Mouse (Mus musculus) right cerebral cortex, adult 2 months (tissue): ENCODE results near the gene Stx16.
A peak's percentile ranks its signal among the peaks of the same experiment; 100 is the strongest.

Source experiments
- DNase-seq, 2 experiments: peaks; one replicate each; pipeline ENCODE4 v3.0.0; 2021 to 2022; ENCODE audit warnings: low spot score in 2 of 2

Stx16 gene

DNA sequence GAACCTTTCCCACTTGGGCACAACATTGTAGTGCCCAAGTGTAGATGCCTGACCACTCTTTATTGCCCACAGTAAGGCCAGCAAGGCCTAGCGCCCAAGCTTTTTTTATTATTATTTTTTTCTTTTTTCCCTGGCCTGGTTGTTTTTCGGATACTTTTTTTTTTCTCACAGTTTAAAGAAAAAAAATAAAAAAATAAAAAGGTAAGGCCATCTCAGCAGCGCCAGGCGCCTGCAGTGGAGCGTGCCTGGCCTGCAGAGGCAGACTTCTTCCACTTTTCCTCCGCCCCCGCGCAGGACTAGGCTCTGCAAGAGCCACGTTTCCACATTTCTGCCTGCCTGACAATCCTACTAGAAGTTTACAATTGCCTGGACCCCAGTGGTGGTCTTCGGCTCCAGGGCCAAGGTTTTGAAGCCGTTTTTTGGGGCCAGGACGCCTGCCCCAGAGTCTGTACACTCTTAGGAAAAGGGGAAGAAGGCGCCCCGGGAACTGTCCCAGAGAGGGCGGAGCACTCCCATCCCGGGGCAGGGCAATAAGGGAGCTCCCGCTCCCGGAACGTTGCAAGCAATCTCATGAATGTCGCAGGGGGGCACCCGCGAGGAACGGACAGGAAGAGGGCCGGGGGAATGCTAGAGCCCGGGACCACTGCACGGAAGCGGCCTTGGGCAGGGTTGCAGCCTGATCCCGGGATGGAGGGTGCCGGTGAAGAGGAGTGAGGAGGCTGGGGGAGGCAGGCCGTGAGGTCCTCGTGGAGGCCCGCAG lies at the start of gene Stx16:
Gene Stx16, plus strand, starts transcription at position 636 of the 760 bp plus-strand sequence.
- DNase-seq = peak; percentile 91 to 93

DNA sequence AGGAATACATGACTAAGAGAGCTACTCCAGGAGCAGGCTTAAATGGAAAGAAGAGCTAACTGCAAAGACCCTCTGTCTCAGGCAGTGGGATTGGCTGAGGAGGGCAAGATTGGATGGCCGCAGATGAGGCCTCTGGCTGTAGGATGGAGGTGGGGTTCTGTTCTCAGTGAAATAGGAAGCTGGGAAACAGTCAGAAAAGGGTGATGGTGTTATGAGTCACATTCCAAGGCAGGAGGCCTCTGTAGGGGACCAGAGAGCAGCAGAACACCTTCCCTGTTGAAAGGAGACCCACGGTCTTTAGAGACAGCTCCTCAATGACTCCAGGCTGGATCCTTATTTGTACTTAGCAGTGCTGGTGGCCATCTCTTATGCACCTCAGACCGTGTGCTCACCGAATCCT lies 49.7 kb upstream of the Stx16 start:
- DNase-seq = no peak

DNA sequence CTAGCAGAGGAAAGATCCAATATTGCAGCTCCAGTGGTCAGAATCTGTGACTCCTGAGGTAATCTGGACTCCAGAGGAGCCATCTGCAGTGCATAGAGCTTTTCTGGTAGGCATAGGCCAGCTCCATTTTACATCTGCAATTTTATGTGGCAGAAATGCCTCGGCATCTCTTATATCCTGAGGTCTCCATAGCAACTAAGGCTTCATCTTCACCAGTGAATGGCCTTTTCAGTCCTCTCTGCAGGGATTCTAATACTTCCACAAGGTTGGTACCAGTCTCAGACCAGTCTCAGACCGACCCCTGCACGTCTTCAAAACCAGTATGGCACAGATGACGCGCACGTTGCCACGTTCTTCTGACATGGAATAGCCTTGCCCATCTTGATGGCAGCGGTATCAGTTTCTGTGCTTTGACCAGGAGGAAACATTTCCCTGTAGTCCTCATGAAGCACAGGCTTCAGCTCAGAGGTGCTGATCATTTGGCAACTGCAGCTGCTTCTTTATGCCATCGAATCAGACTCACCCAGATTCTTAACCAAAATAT lies 42.8 kb upstream of the Stx16 start:
- no peak for DNase-seq

DNA sequence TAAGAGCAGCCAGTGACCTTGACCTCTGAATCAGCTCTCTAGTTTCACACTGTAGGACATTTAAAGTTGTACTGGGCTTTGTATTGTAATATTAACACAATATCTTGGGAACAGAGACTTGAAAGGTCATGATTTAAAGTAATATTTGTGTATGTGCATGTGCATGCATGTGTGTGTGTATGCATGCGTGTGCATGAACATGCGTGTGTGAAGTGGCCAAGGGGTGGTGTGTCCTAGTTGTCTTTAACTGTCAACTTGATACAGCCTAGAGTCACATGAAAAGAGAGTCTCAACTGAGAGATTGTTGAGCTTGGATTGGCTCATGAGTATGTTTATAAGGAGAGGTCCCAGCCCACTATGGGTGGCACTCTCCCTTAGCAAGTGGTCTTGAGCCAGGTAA lies 28.5 kb upstream of the Stx16 start:
- no peak for DNase-seq

DNA sequence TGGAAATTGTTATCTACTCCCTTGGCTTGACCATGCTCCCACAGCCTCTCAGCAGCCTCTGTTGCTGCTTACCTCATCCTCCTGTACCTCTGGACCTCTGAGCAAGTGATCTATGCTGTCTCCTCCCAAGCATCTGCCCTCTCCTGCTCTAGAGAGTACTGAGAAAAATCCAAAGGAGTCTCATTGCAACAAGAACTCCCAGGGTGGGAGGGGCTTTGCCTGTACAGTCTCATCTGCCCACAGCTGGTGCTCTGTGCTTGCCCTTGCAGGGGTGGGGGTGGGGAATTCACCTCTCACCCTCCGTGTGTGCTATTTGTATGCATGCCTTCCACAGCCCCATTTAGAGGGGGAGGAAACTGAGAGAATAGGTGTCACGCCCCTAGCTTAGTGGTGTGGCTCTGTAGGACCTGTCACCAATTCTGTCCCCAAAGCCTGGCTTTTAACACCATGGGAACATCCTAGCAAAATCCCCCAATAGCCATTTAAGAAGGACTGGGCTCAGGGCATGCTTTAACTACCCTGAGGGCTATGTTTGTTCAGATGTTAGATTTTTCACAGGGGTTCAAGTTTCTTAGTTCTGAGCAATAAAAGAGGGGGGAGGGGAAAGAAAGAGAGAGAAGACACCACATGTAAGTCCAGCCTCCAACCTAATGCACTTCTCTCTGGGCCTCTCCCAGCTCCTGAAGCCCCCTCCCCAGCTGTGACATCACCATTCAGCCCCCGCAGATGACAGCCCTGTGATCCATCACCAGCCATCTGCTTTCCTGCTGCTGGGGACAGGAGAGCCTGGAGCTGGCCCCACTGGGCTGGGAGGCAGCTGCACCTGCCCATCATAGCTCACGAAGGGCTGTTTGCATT lies 26.4 kb upstream of the Stx16 start:
- no peak for DNase-seq

DNA sequence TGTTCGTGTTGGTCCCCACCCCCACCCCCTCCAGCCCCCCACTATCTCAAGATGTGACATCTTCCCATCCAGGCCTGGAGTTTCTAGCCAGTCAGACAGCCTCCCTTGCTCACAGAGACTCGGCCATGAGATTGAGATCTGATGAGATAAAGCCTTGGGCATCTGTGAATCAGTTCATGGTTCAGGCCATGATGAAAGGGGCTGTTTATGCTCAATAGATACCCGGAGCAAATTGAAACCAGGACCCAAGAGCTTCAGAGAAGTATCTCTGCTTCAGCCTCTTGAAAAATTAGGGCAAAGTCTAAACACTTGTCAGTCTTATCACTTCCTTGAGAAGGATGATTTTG lies 25.8 kb upstream of the Stx16 start:
- DNase-seq = no peak

DNA sequence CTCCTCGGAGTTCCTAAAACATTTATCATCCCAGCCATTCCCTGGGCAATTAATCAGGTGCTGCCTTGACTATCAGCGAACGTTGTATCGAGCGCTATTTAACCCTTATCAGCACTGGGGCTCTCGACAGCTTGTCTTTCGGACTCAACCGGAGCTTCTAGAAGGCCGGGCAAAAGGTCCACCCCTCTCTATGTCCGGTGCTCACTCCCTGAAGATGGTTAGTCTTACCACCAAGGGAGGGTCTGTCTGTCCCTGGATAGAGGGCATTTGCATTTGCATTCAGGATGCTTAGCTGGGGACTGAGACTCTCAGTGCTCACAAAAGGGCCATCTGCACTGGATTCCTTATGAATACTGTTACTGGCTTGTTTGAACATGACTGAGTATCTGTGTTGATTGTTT lies 25.0 kb upstream of the Stx16 start:
- DNase-seq = no peak

DNA sequence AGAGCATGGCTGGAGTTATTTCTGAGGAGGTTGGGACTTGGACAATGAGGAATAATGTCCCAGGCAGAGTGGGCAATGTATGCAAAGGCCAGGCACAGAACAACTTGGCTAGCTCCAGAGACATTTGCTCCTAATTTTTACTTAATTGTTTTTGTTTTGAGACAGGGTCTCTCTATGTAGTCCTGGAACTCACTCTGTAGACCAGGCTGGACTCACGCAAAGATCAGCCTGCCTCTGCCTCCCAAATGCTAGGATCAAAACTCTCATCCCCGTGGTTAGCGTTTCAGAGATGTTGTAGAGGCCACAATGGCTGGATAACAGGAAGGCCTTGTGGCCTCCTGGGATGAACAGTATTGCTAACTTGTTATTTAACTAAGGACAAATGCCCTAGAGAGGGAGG lies 21.6 kb upstream of the Stx16 start:
- DNase-seq = no peak

DNA sequence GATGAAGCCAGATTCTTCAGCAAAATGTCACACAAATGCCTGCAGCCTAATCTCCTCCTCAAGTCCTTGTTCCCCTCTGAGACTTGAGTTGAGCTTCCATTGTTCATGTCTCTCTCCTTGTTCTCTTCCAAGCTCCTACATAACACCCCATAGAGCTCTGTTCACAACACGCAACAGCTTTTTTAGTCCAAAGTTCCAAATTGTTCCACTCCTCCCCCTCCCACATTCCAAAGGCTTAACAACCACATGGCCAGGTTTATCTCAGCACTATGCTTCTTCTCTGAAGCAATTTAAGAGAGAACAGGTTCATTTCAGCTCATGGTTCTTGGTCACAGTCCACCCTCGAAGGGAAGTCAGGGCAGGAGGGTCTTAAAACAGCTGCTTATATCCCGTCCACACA lies 18.4 kb upstream of the Stx16 start:
- no peak for DNase-seq

DNA sequence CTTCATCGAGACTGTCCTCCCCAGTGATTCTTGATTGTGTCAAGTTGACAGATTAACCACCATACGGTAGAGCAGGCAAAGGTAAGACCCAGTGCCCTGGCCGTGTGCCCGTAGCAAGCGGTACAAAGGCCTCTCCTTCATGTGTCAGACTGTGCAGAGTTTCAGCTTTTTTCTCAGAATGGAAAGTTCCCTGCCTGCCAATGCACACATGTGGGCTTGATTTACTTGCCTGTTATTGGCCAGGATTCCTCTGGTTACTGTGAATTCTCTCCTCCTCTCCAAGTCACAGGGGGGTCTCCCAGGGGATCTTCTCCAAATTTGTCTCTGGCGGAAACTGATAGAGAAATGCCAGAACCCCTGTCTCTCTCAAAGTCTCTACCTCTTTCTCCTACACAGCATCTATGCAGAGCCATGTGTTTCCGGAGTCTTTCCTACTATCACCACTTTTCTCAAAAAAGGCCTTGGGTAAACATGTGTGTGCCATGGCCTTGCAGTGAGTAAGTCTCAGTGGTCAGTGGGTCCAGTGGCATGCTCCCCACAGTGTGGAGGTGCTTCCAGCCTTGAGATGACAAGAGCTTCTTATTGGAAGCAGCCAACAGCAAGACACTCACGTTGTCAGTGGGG lies 17.7 kb upstream of the Stx16 start:
- DNase-seq = no peak

DNA sequence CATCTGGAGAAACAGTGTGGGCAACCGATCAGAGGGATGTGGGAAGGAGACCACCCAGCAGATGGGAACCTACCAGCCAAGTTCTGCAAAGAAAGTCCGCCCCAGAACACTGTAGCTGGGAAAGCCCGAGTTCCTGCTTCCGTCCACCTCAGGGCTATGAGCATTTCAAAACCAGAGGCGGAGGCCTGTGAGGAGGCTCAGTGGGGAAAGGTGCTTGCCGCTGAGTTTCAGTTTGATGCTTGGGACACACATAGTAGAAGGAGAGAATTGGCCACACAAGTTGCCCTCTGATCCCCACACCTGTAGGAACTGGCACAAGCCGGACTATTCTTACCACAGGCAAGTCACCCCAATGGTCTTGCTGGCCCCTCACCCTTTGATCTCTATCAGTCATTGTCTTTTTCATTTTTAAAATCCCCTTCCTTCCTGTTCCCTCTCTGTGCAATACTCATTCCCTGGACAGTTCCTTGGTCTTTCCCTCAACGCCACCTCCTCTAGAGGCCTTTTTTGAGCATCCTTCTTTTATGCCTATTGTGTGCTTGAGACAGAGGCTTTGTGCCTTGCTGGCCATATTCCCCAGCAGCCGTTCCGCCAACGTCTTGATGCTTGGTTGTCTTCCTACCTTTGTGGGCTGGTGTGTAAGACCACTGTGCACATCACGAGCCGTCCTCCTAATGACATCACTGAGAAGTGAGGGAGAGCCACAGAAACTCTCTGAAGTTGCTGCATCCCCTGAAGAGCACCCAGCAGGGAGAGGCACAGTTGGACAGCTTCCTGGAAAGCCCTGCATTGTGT lies 16.3 kb upstream of the Stx16 start:
- DNase-seq = no peak

DNA sequence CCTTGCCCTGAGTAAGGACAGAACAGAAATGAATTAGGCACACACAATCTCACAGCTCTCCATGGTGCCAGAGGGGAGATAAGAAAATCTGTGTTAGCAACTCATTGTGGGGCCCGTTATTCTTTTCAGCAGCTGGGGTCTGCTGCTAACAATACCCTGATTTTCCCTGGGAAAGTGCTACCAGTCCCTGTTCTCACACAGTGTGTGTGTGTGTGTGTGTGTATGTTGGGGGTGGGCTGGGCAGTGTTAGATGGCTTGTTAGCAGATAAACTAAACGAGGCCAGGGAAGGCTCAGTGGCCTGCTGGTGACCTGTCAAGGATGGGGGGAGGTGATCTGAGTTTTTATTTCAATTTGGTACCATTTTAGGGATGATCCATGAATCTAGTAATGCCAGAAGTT lies 14.9 kb upstream of the Stx16 start:
- no peak for DNase-seq

DNA sequence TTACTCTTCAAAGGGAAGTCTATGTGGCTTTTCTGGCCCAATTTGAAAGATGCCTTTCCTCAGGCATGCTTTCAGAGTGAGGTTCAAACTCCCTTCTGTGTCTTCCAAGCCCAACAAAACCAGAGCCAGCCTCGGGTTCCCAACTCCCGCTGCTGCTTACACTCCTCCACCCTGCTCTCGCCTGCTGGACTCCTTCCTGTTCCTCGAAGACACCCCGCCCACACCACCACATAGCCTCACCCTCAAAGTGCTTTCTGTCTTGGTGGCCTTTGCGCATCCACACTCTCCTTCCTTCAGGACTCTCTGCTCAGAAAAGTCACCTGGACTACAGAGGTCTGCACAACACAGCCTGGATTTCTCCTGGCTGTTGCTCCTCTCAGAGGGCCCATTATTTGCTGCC lies 13.0 kb upstream of the Stx16 start:
- DNase-seq = no peak

DNA sequence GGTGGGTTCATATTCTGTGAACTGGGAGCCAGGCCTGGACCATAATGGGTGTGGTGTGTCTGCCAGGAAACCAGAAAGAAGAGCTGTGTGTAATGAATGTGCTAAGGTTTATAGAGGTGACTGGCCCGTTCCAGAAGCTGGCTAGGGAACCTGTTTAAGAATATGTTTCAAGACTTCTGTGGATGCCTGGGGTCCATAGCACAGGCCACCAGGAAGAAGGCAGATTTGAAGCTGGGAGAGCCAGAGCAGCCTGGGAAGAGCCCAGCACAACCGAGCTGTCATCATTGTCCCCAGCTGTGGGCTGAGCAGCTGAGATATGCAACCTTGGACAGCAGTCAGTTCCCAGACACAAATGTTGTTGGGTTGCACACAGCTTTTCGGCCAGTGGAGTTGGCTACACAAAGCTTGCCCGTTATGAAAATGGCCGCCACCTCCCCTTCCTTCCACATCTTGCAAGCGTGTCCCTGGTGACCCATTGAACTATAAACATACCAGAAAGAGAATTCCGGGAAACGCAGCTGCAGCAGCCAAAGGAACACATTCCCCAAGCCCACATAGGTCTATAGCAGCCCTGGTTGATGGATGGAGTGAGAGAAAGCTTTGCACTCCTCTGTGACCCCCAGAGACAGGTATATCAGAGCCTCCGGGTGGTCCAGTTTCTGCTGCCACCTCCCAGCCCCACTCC lies 12.4 kb upstream of the Stx16 start:
- DNase-seq = no peak

DNA sequence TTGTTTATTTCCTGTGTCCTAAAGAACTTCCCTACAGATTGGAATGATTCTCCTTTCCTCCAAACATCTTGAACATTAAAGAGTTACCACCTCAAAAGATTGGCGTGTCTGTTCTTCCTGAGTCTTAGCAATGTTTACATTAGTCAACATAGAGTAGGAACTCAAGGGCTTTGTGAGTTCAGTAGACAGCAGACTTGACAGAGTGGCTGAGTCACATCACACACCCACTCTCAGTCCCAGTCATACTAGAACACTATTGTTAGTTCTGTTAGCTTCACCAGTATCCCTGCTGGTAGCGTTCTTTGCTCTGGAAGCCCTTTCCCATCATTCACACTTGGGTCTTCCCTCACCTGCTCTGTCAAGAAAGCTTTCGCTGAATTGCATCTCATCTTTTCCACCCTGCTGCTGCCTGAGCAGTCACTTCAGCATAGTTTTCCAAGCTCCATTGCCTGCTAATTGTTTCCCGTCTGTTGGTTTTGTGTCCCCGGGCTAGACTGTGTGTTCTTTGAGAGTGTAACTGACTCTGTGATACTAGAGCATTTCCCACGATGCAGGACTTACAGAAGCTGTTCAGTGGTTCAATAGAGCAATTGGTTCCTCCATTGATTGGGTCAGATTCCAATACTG lies 8.2 kb upstream of the Stx16 start:
- DNase-seq = peak in 1 of 2 experiments; percentile 23

DNA sequence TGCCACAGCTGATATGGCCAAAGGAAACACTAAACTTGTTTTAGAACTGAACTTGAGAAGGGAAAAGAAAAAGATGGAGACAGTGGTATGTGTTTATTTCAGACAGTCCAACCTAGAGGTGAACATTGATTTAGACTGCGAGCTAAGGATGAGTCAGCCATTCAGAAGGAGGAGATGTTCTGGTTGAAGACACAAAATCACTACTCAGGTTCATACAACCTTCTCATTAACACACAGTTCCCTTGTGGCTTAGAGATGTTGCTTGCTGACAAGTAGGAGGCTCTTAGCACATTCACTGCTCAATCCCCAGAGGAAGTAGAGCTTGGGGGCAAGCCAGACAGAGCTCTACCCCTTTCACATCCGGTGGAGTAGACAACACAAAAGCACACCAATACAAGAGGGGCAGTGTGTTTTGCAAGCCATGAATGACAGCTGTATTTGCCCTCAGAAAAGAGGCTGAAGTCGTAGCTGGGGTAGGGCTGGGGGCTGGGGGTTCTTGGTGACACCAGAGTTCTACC lies 6.5 kb upstream of the Stx16 start:
- no peak for DNase-seq

DNA sequence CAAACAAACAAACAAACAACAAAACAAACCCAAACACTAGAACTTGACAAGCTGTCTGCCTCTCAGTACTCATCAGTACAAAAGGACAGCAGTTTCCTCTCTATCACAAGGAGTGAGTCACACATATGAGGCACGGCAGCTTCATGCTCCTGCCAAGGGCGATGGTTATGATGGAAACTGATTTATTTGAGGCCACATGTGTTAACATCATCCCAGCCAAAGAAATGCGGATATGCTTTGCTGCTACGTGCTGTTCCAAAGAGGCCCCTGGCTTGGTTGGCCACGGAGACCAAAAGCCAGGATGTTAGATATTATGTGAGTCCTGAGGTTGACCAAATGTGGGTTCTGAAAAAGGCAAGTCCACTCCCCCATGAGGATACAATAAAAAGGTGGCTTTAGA lies 4.7 kb upstream of the Stx16 start:
- no peak for DNase-seq

DNA sequence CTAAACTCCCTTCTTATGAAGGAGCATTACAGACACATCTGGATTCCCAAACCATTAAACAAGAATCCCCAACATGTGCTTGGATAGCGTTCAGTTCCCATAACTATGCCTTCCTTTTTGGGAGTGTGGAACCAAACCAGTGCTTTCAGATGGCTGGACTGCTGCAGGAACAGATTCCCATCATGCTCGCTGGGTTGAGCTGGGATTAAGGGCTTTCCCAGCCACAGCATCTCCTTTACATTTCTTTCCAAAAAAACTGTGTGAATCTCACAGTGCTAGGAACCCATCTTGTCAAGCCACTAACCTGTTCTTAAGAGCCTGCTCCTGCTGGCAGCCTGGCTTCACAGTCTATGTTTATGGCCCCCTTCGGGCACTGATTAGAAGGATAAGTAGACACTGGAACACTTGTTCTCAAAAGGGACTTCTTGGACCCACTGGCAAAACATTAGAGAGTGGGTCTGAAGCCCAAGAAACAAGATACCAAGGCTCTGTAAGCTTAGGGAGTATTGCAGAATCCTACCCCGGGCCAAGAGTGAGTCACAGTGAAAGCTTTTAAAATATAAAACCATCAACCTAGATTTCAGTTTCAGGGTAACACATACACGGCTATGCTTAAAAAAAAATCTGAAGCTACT lies 2.8 kb upstream of the Stx16 start:
- DNase-seq = no peak

DNA sequence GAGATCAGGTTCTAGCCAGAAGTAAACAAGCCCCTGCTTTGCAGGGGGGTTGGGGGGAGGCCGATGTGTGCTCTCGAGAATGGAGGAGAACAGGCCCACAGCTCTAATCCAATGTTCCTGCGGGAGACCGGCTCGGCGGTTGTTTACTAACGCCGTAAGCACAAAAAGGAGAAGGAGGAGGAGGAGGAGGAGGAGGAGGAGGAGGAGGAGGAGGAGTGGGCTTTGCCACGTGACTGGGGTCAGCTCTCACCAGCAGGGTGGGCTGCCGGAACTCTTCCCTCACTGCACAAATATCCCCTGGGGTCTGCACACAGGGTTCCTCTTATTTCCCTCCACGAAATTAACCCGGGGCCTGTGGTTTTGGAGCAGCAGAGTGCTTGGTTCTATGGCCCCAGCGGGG lies 1.5 kb upstream of the Stx16 start:
- DNase-seq = no peak

DNA sequence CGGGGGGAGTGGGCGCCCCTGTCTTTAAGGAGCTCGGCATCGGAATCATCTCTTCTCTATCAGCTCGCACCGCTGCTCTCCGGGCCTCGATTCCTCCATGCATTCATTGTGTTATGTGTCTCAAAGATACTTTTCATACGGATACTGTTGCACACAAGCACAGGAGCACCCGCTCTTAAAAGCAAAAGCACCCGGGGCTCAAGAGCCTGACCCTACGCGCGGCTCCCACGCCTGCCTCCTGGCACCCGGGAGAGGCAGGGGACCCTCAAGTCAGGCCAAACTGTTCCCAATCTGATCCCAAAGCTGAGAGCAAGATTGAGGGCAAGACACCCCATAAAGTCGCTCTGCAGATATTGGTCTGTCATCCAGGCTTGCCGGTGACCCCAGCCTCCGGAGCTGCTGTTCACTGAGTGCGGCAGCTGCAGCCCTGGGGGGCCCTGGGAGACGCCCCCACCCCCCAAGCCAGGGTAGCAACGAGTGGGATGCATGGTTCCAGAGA lies 987 bp upstream of the Stx16 start:
- DNase-seq = peak; percentile 8 to 17
